Mouse (Mus musculus): ENCODE measurements around the gene Batf2.
"Not testable (repeated sequence)": the region's sequence is repeated elsewhere in the genome, so short reads cannot be mapped to it uniquely, and the experiment has no call there.

The Batf2 gene

DNA sequence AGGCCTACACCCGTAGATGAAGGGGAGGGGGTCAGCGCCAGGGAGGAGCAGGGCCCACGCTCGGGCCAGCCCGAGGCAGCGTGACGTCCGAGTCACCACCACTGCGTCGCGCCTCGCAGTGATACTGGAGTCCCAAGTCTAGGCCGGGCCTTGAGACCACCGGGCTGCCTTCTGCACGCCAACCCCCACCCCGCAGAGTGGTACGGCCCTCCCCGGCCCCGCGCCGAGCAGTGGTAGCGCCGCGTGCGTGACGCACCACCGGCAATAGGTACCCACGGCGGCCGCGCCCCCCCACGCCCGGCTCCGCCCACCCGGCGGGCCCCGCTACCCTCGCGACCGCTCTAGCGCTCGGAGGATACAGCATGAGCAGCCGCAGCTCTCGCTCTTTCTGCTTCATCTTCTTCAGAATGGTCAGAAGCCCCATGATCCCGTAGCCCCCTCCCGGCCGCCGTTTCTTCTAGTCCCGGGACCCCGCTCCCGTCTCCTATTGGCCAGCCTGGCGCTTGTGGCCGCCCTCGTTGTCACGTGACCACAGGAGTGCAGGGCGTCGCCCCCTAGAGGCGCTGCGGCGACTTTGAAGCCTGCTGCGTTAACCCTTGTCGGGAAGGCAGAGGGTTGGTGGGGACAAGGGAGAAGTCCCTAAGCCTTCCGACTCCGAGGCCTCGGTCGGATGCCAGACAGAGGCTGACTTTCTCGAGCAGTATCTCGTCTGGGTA is at the start of gene Batf2:
Gene Batf2 (plus strand): TSS at position 306 of the 716 bp plus-strand sequence.
- peak; percentile 91 to 92 for DNase-seq (ENCODE audit: low spot score in 2 of 2)

DNA sequence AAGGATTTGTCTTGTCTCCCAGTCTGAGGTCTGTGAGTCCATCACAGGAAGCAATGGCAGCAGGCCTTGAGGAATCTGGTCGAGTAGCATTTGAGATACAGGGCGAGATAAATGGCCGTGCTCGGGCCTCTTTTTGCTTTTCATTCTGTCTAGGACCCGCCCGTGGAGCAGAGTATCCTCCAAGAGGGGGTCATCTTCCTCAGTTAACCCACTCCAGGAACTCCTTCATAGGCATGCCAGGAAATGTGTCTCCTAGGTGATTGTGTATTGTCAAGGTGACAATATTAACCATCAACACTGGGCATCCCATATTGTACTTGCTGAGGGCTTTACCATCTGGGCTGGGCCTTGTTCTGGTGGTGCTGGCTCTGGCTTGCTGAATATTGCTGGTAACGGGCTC is 46.7 kb upstream of the Batf2 start, which contains the start of gene AC131692.1:
Gene AC131692.1 (plus strand): TSS at position 301 of the 400 bp plus-strand sequence.
- DNase-seq (ENCODE audit: low spot score in 2 of 2) = no peak

GRCm38 (mm10) chr19:6097847-6098246 is 42.9 kb upstream of the Batf2 start:
- DNase-seq (ENCODE audit: low spot score in 2 of 2) = no peak

- DNase-seq (ENCODE audit: low spot score in 2 of 2) = no peak
These were observed 39.6 kb upstream of the Batf2 start for GRCm38 (mm10) chr19:6101186-6101585.

GRCm38 (mm10) chr19:6102169-6102853 is 38.5 kb upstream of the Batf2 start:
- no peak for DNase-seq (ENCODE audit: low spot score in 2 of 2)

GRCm38 (mm10) chr19:6104476-6104875 is 36.3 kb upstream of the Batf2 start:
- DNase-seq (ENCODE audit: low spot score in 2 of 2) = no peak

DNA sequence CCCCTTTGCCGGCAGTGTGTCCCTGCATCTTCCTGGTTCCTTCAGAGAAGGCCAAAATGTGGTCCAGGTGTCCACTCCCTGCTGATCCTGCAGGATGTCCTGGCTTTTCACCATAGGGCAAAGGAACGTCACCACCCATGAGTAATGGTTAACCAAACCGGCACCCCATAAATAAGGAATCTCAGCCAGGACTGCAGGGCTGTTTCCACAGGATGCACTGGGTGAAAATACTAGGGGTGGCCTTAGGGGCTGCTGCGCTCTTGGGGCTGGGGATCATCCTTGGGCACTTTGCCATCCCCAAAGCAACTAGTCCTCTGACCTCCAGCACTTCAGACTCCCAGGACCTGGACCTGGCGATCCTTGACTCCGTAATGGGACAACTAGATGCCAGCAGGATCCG is 35.2 kb upstream of the Batf2 start, which contains the start of gene Naaladl1:
Gene Naaladl1 (plus strand): TSS at position 197 of the 400 bp plus-strand sequence.
- DNase-seq (ENCODE audit: low spot score in 2 of 2) = no peak

DNA sequence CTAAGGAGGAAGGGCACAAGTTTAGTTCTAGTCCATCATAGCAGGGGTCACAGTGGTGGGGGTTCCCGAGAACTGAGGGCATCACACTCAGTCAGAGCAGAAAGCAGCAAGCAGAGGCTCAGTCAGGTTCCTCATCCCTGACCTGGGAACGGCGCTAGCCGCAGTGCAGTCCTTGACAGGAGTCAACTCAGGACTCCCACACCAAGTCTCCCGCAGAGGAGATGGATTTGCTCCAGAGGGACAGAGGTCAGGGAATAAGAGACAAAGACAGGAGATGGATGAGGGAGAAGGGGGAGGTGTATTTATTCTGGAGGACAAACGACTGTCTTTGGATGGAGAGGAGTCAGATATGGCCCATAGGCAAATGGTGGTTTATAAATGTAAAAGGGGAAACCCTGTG is 27.7 kb upstream of the Batf2 start:
- no peak for DNase-seq (ENCODE audit: low spot score in 2 of 2)

- peak in 1 of 2 experiments; percentile 15 for DNase-seq (ENCODE audit: low spot score in 2 of 2)
These were observed 24.5 kb upstream of the Batf2 start for GRCm38 (mm10) chr19:6116113-6116850.

- DNase-seq (ENCODE audit: low spot score in 2 of 2) = no peak
These were observed 23.3 kb upstream of the Batf2 start for GRCm38 (mm10) chr19:6117346-6117985.

GRCm38 (mm10) chr19:6117986-6118676 is 22.7 kb upstream of the Batf2 start, which contains the start of gene Sac3d1:
Gene Sac3d1, minus strand, starts transcription at chr19:6118650.
- peak; percentile 88 to 89 for DNase-seq (ENCODE audit: low spot score in 2 of 2)

DNA sequence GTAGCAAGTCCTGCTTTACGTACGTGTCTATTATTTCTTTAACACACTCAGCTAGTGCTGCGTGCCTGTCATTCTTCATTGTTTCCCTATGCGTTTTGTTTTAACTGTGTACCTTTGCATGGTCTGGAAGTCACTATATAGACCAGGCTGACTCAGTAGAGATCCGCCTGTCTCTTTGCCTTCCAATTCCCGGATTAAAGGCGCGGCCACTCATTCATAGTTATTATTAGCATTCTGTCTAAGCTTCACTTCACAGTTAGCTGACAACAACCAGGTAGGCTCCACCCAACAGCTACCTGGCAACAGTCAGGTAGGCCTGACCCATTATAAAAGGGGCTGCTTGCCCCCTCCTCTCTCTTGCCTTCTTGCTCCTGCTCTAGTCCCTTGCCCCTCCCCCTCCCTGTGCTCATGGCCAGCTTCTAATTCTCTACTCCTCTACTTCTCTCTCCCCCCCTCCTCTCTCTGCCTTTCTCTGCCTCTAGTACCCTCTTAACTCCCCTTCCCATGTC is 22.1 kb upstream of the Batf2 start:
- no peak for DNase-seq (ENCODE audit: low spot score in 2 of 2)

GRCm38 (mm10) chr19:6121761-6122160 is 19.0 kb upstream of the Batf2 start:
- DNase-seq (ENCODE audit: low spot score in 2 of 2) = no peak

- DNase-seq (ENCODE audit: low spot score in 2 of 2) = no peak
These were observed 17.5 kb upstream of the Batf2 start for GRCm38 (mm10) chr19:6123330-6123729.

GRCm38 (mm10) chr19:6124898-6125297 is 15.9 kb upstream of the Batf2 start:
- DNase-seq (ENCODE audit: low spot score in 2 of 2) = no peak

GRCm38 (mm10) chr19:6126289-6126688 is 14.5 kb upstream of the Batf2 start:
- peak in 1 of 2 experiments; percentile 47 for DNase-seq (ENCODE audit: low spot score in 2 of 2)

GRCm38 (mm10) chr19:6126789-6127580 is 13.8 kb upstream of the Batf2 start:
- DNase-seq (ENCODE audit: low spot score in 2 of 2) = no peak

DNA sequence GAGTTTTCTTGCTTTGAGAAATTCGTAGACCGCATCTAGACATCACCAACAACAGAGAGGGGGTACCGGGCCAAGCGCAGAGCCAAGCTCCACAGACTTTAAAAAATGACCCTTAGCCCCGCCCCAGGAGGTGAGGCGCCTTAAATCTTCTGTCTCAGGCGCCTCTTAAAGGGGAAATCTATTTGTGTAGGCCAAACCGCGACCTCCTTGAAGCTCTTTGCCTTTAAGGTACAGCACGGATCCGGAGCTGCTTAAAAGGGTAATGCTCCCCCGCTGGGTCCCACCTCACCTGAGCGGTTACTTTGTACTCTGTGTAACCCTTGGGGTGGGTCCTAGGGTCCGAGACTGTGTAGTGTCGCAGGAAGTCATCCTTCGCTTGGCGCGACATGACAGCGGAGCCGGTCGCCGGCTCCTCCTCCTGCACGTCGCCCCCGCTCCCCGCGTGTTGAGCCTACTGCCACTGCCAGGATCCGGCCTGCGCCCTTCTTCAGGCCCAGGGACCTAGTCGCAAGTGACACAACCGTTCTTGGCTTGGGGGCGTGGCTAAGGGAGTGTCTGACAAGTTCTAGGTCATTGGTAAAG is 12.9 kb upstream of the Batf2 start, which contains the start of gene Snx15:
Gene Snx15 (minus strand): TSS at position 545 of the 582 bp plus-strand sequence.
- DNase-seq (ENCODE audit: low spot score in 2 of 2) = peak; percentile 94 to 97

DNA sequence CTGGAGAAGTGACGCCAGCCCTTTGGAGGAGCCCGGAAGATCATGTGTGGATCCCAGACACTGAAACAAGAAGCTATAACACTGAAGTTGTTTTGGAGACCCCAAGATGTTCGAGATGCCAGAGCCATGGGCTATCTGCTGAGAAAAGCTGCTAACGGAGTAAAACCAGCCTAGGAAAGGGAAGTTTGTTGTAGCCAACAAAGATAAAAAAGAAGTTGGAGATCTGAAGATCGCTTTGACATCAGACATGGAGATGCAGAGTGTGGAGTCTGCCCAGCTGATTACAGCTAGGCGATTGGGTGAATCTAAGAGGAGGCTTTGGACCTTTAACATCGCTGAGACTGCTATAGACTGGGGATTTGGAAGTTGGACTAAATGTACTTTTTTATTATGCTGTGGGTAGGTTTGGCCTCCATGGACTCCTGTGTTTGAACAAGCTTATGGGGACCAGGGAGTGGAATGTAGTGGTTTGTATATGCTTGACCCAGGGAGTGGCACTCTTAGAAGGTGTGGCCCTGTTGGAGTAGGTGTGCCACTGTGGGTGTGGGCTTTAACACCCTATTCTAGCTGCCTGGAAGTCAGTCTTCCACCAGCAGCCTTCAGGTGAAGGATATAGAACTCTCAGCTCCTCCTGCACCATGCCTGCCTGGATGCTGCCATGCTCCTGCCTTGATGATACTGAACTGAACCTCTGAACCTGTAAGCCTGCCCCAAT is 10.2 kb upstream of the Batf2 start:
- DNase-seq (ENCODE audit: low spot score in 2 of 2) = not testable (repeated sequence)
